Mouse (Mus musculus) limb, embryonic 12.5 days (tissue): ENCODE measurements at regions not wholly inside any gene's neighbourhood (a gene's known extent, or its start where the extent isn't known, plus 50 kb on each side); places are given as distances from the start of the nearest gene placed in this dataset.

Experiments
- ATAC-seq: fragments of 200-750 bp; cut with Nextera tagmentation; 2 replicates; pipeline ENCODE4 v1.8.0; 2017; ENCODE audit warnings: low read depth, moderate TSS enrichment; ENCODE audit not compliant: insufficient number of reproducible peaks, insufficient read depth, low FRiP score, low TSS enrichment
- H3K27ac ChIP-seq: fragments of 300-500 bp; sonication (generic); 2 replicates; pipeline ENCODE4 v1.5.1; 2016; ENCODE audit warnings: mild to moderate bottlenecking, moderate library complexity
- H3K27me3 ChIP-seq: fragments of 300-500 bp; sonication (generic); 2 replicates; pipeline ENCODE4 v1.6.1; 2016; ENCODE audit warnings: mild to moderate bottlenecking, moderate library complexity
- H3K36me3 ChIP-seq: fragments of 300-500 bp; sonication (generic); 2 replicates; pipeline ENCODE4 v1.6.1; 2016; ENCODE audit warnings: mild to moderate bottlenecking, moderate library complexity
- H3K4me1 ChIP-seq: fragments of 300-500 bp; sonication (generic); replicated peaks from 2 replicates; pipeline ENCODE4 v1.6.1; 2016
- H3K4me2 ChIP-seq: fragments of 300-500 bp; sonication (generic); 2 replicates; pipeline ENCODE4 v1.6.1; 2016; ENCODE audit warnings: mild to moderate bottlenecking, moderate library complexity
- H3K4me3 ChIP-seq: fragments of 300-500 bp; sonication (generic); replicated peaks from 2 replicates; pipeline ENCODE4 v1.5.1; 2016; ENCODE audit warnings: mild to moderate bottlenecking
- H3K9ac ChIP-seq: fragments of 300-500 bp; sonication (generic); replicated peaks from 2 replicates; pipeline ENCODE4 v1.6.1; 2016; ENCODE audit warnings: mild to moderate bottlenecking, moderate library complexity
- H3K9me3 ChIP-seq: fragments of 300-500 bp; sonication (generic); 2 replicates; pipeline ENCODE4 v1.6.1; 2016; ENCODE audit warnings: mild to moderate bottlenecking, moderate library complexity
- WGBS: fragments of 180-500 bp; shearing (Covaris S2); methylation state at CpG from one replicate; pipeline ENCODE4 v1.1.7; 2016; 5-methylcytosine and 5-hydroxymethylcytosine counted together

- 69% methylated on average over 1 of the region's 1 CpGs for WGBS
- no peaks in the 10 kb centered on the region for H3K27me3 ChIP-seq
- no peaks in the 10 kb centered on the region for H3K4me1 ChIP-seq
- no peaks in the 10 kb centered on the region for H3K9me3 ChIP-seq
- H3K27ac ChIP-seq: no peak overlapping the region
- H3K4me2 ChIP-seq: no peak overlapping the region
- no peaks in the 10 kb centered on the region for H3K36me3 ChIP-seq
- H3K4me3 ChIP-seq: no peak overlapping the region
- no peak for ATAC-seq
- no peak overlapping the region for H3K9ac ChIP-seq
These were observed 381.5 kb downstream of the Kcnj3 start for GRCm38 (mm10) chr2:55817273-55817672.

- 29% methylated on average over 7 of the region's 7 CpGs for WGBS
- no peak overlapping the region for H3K27ac ChIP-seq
- no peaks in the 10 kb centered on the region for H3K9me3 ChIP-seq
- H3K4me2 ChIP-seq: no peak overlapping the region; the same call in 1 of the 2 replicates
- H3K4me1 ChIP-seq: no peaks in the 10 kb centered on the region
- no peak overlapping the region for H3K4me3 ChIP-seq
- no peak overlapping the region for H3K9ac ChIP-seq
- H3K36me3 ChIP-seq: no peaks in the 10 kb centered on the region
- ATAC-seq: peak; percentile 93
- H3K27me3 ChIP-seq: no peaks in the 10 kb centered on the region
These were observed 382.4 kb downstream of the Kcnj3 start for GRCm38 (mm10) chr2:55818220-55818619.

GRCm38 (mm10) chr2:55822726-55823125 is 387.0 kb downstream of the Kcnj3 start:
- Histone ChIP-seq H3K9ac (no peak overlapping the region), H3K4me3 (no peak overlapping the region), H3K4me2 (no peak overlapping the region), H3K4me1 (no peaks in the 10 kb centered on the region), H3K27ac (no peak overlapping the region), H3K36me3 (no peaks in the 10 kb centered on the region), H3K9me3 (no peaks in the 10 kb centered on the region), H3K27me3 (no peaks in the 10 kb centered on the region)
- no peak for ATAC-seq

- no peaks in the 10 kb centered on the region for H3K36me3 ChIP-seq
- H3K27me3 ChIP-seq: no peaks in the 10 kb centered on the region
- H3K4me2 ChIP-seq: no peak overlapping the region
- H3K9me3 ChIP-seq: no peaks in the 10 kb centered on the region
- H3K4me1 ChIP-seq: no peaks in the 10 kb centered on the region
- WGBS: 52% methylated on average over 1 of the region's 1 CpGs
- H3K9ac ChIP-seq: no peak overlapping the region
- H3K27ac ChIP-seq: no peak overlapping the region
- H3K4me3 ChIP-seq: no peak overlapping the region
- no peak for ATAC-seq
These were observed 405.8 kb downstream of the Kcnj3 start for GRCm38 (mm10) chr2:55841521-55841920.

- Histone ChIP-seq H3K36me3 (no peaks in the 10 kb centered on the region), H3K4me1 (no peaks in the 10 kb centered on the region), H3K4me3 (no peak overlapping the region), H3K9me3 (no peaks in the 10 kb centered on the region), H3K9ac (no peak overlapping the region), H3K4me2 (no peak overlapping the region), H3K27me3 (no peaks in the 10 kb centered on the region), H3K27ac (no peak overlapping the region)
- no peak for ATAC-seq
- WGBS: 43% methylated on average over 3 of the region's 3 CpGs
These were observed 411.1 kb downstream of the Kcnj3 start for GRCm38 (mm10) chr2:55846832-55847382.

GRCm38 (mm10) chr2:55862479-55862878 is 426.7 kb downstream of the Kcnj3 start:
- Histone ChIP-seq H3K27me3 (no peaks in the 10 kb centered on the region), H3K27ac (no peak overlapping the region), H3K4me2 (no peak overlapping the region), H3K9me3 (no peaks in the 10 kb centered on the region), H3K36me3 (no peaks in the 10 kb centered on the region), H3K9ac (no peak overlapping the region), H3K4me1 (no peaks in the 10 kb centered on the region), H3K4me3 (no peak overlapping the region)
- WGBS: 66% methylated on average over 1 of the region's 1 CpGs
- no peak for ATAC-seq

GRCm38 (mm10) chr2:55889976-55890375 is 454.2 kb downstream of the Kcnj3 start:
- no peak overlapping the region for H3K27ac ChIP-seq
- no peaks in the 10 kb centered on the region for H3K4me1 ChIP-seq
- H3K9ac ChIP-seq: no peak overlapping the region
- no peak for ATAC-seq
- no peak overlapping the region for H3K4me3 ChIP-seq
- WGBS: 86% methylated on average over 2 of the region's 2 CpGs
- H3K36me3 ChIP-seq: no peaks in the 10 kb centered on the region
- H3K27me3 ChIP-seq: no peaks in the 10 kb centered on the region
- H3K9me3 ChIP-seq: no peaks in the 10 kb centered on the region
- no peak overlapping the region for H3K4me2 ChIP-seq

GRCm38 (mm10) chr2:55892821-55893535 is 457.2 kb downstream of the Kcnj3 start:
- no peak overlapping the region for H3K4me3 ChIP-seq
- H3K27ac ChIP-seq: no peak overlapping the region
- H3K9ac ChIP-seq: no peak overlapping the region
- H3K4me1 ChIP-seq: no peaks in the 10 kb centered on the region
- H3K27me3 ChIP-seq: no peaks in the 10 kb centered on the region
- H3K9me3 ChIP-seq: no peaks in the 10 kb centered on the region
- no peaks in the 10 kb centered on the region for H3K36me3 ChIP-seq
- ATAC-seq: no peak
- H3K4me2 ChIP-seq: no peak overlapping the region
- 66% methylated on average over 1 of the region's 1 CpGs for WGBS

GRCm38 (mm10) chr2:55920294-55920693 is 484.5 kb downstream of the Kcnj3 start:
- WGBS: 80% methylated on average over 1 of the region's 1 CpGs
- no peak overlapping the region for H3K9ac ChIP-seq

More at GRCm38 (mm10) chr2:55920294-55920693, 484.5 kb downstream of the Kcnj3 start:
- Histone ChIP-seq H3K4me3 (no peak overlapping the region), H3K4me2 (no peak overlapping the region), H3K27me3 (no peaks in the 10 kb centered on the region), H3K4me1 (no peaks in the 10 kb centered on the region), H3K36me3 (no peaks in the 10 kb centered on the region), H3K27ac (no peak overlapping the region), H3K9me3 (no peaks in the 10 kb centered on the region)
- no peak for ATAC-seq
